Mouse (Mus musculus) MEL (cell line): ENCODE data around the gene A130010J15Rik. TPM values are rescaled to one million over a fixed set of nuclear protein-coding genes. Genes with fewer than 3 reads are reported as not detected.

Experiments
- DNase-seq: peaks from one replicate; pipeline ENCODE4 v3.0.0; 2011; ENCODE audit warnings: low read depth, low spot score
- H3K27ac ChIP-seq: 2 replicates; pipeline ENCODE4 v1.5.1; 2012; ENCODE audit warnings: low read depth, mild to moderate bottlenecking, control low read depth, low read length, moderate library complexity; ENCODE audit not compliant: control insufficient read depth
- H3K27me3 ChIP-seq, 2 experiments: fragments of 150-350 bp in 1 of 2; sonication (generic) in 1 of 2; 2 replicates each; pipeline ENCODE4 v1.6.1; 2012; ENCODE audit warnings: low read length in 2 of 2, mild to moderate bottlenecking in 2 of 2, improper control_type of control experiment in 1 of 2, moderate library complexity in 1 of 2; ENCODE audit not compliant: insufficient read depth in 2 of 2, control insufficient read depth in 1 of 2
- H3K36me3 ChIP-seq, 2 experiments: 2 replicates each; pipeline ENCODE4 v1.6.1; 2012 to 2014; ENCODE audit warnings: low read length in 2 of 2, improper control_type of control experiment in 1 of 2, inconsistent platforms in 1 of 2, mild to moderate bottlenecking in 1 of 2; ENCODE audit not compliant: insufficient read depth in 2 of 2, control insufficient read depth in 1 of 2
- H3K4me1 ChIP-seq, 2 experiments: fragments of 150-350 bp in 1 of 2; sonication (generic) in 1 of 2; 2 replicates each; pipeline ENCODE4 v1.6.1; 2012; ENCODE audit warnings: low read length in 2 of 2, improper control_type of control experiment in 1 of 2, mild to moderate bottlenecking in 1 of 2; ENCODE audit not compliant: insufficient read depth in 2 of 2, control insufficient read depth in 1 of 2
- H3K4me3 ChIP-seq, 2 experiments: fragments of 150-350 bp in 1 of 2; sonication (generic) in 1 of 2; 2 replicates each; pipeline ENCODE4 v1.5.1; 2012; ENCODE audit warnings: low read depth in 2 of 2, low read length in 2 of 2, mild to moderate bottlenecking in 2 of 2, moderate library complexity in 2 of 2, control low read depth in 1 of 2, improper control_type of control experiment in 1 of 2; ENCODE audit not compliant: control insufficient read depth in 1 of 2, insufficient read depth in 1 of 2
- H3K79me2 ChIP-seq: 2 replicates; pipeline ENCODE4 v1.6.1; 2012; ENCODE audit warnings: mild to moderate bottlenecking, low read length, moderate library complexity; ENCODE audit not compliant: control insufficient read depth, poor library complexity, insufficient read depth
- H3K9ac ChIP-seq: 2 replicates; pipeline ENCODE4 v1.6.1; 2012; ENCODE audit warnings: low read depth, mild to moderate bottlenecking, control low read depth, low read length, moderate library complexity; ENCODE audit not compliant: control insufficient read depth, poor library complexity, severe bottlenecking
- H3K9me3 ChIP-seq: fragments of 150-350 bp; sonication (generic); replicated peaks from 2 replicates; pipeline ENCODE4 v1.6.1; 2012; ENCODE audit warnings: mild to moderate bottlenecking, low read length, improper control_type of control experiment, moderate library complexity; ENCODE audit not compliant: insufficient read depth
- BHLHE40 ChIP-seq: IDR thresholded peaks from 2 replicates; pipeline ENCODE4 v1.6.1; 2012; ENCODE audit warnings: low read depth, mild to moderate bottlenecking, inconsistent platforms, low read length, improper control_type of control experiment, borderline replicate concordance
- E2F4 ChIP-seq: IDR thresholded peaks from 2 replicates; pipeline ENCODE4 v1.6.1; 2011; ENCODE audit warnings: low read depth, low read length, improper control_type of control experiment, borderline replicate concordance
- ELF1 ChIP-seq: IDR thresholded peaks from 2 replicates; pipeline ENCODE4 v1.6.1; 2014; ENCODE audit warnings: low read depth, mild to moderate bottlenecking, inconsistent platforms, low read length, improper control_type of control experiment, moderate library complexity
- EP300 ChIP-seq, 2 experiments: IDR thresholded peaks; 2 replicates each; pipeline ENCODE4 v1.6.1; 2011; ENCODE audit warnings: improper control_type of control experiment in 2 of 2, low read length in 2 of 2, low read depth in 1 of 2, mild to moderate bottlenecking in 1 of 2
- ETS1 ChIP-seq: IDR thresholded peaks from 2 replicates; pipeline ENCODE4 v1.6.1; 2012; ENCODE audit warnings: low read depth, mild to moderate bottlenecking, inconsistent platforms, low read length, improper control_type of control experiment, moderate library complexity
- HCFC1 ChIP-seq: IDR thresholded peaks from 2 replicates; pipeline ENCODE4 v1.6.1; 2012; ENCODE audit warnings: low read depth, mild to moderate bottlenecking, inconsistent platforms, low read length, improper control_type of control experiment, moderate library complexity
- JUND ChIP-seq: IDR thresholded peaks from 2 replicates; pipeline ENCODE4 v1.6.1; 2011; ENCODE audit warnings: low read depth, mild to moderate bottlenecking, improper control_type of control experiment, low read length
- MAX ChIP-seq: IDR thresholded peaks from 2 replicates; pipeline ENCODE4 v1.6.1; 2011; ENCODE audit warnings: low read length, improper control_type of control experiment
- MAZ ChIP-seq: IDR thresholded peaks from 2 replicates; pipeline ENCODE4 v1.6.1; 2012; ENCODE audit warnings: low read depth, mild to moderate bottlenecking, inconsistent platforms, low read length, improper control_type of control experiment
- MEF2A ChIP-seq: IDR thresholded peaks from 2 replicates; pipeline ENCODE4 v1.6.1; 2014; ENCODE audit warnings: low read depth, mild to moderate bottlenecking, inconsistent platforms, low read length, improper control_type of control experiment; ENCODE audit not compliant: poor library complexity, insufficient replicate concordance, severe bottlenecking; ENCODE audit errors: extremely low read depth
- MYC ChIP-seq: IDR thresholded peaks from 2 replicates; pipeline ENCODE4 v1.6.1; 2011; ENCODE audit warnings: low read depth, mild to moderate bottlenecking, low read length, improper control_type of control experiment, moderate library complexity
- NRF1 ChIP-seq: IDR thresholded peaks from 2 replicates; pipeline ENCODE4 v1.6.1; 2014; ENCODE audit warnings: low read depth, mild to moderate bottlenecking, inconsistent platforms, low read length, improper control_type of control experiment, moderate library complexity; ENCODE audit not compliant: poor library complexity, insufficient read depth, severe bottlenecking
- POLR2A ChIP-seq, 2 experiments: IDR thresholded peaks; 2 replicates each; pipeline ENCODE4 v1.6.1; 2011 to 2012; ENCODE audit warnings: low read length in 2 of 2, mild to moderate bottlenecking in 2 of 2, control low read depth in 1 of 2, improper control_type of control experiment in 1 of 2, low read depth in 1 of 2, moderate library complexity in 1 of 2; ENCODE audit not compliant: control insufficient read depth in 1 of 2, insufficient read depth in 1 of 2, poor library complexity in 1 of 2
- RAD21 ChIP-seq: IDR thresholded peaks from 2 replicates; pipeline ENCODE4 v1.6.1; 2011; ENCODE audit warnings: mild to moderate bottlenecking, low read depth, low read length, improper control_type of control experiment
- RCOR1 ChIP-seq: IDR thresholded peaks from 2 replicates; pipeline ENCODE4 v1.6.1; 2012; ENCODE audit warnings: low read depth, mild to moderate bottlenecking, inconsistent platforms, low read length, improper control_type of control experiment
- SIN3A ChIP-seq: IDR thresholded peaks from 2 replicates; pipeline ENCODE4 v1.6.1; 2012; ENCODE audit warnings: low read length, improper control_type of control experiment, inconsistent platforms
- TBP ChIP-seq: IDR thresholded peaks from 2 replicates; pipeline ENCODE4 v1.8.0; 2011; ENCODE audit warnings: low read depth, low read length, improper control_type of control experiment
- TCF12 ChIP-seq: IDR thresholded peaks from 2 replicates; pipeline ENCODE4 v1.6.1; 2014; ENCODE audit warnings: low read depth, mild to moderate bottlenecking, inconsistent platforms, low read length, improper control_type of control experiment, moderate library complexity
- UBTF ChIP-seq: IDR thresholded peaks from 2 replicates; pipeline ENCODE4 v1.6.1; 2012; ENCODE audit warnings: low read depth, mild to moderate bottlenecking, inconsistent platforms, low read length, improper control_type of control experiment, moderate library complexity, borderline replicate concordance; ENCODE audit not compliant: insufficient read depth
- ZC3H11A ChIP-seq: IDR thresholded peaks from 2 replicates; pipeline ENCODE4 v1.6.1; 2012; ENCODE audit warnings: low read depth, mild to moderate bottlenecking, inconsistent platforms, low read length, improper control_type of control experiment
- ZKSCAN1 ChIP-seq: IDR thresholded peaks from 2 replicates; pipeline ENCODE4 v1.6.1; 2012; ENCODE audit warnings: low read depth, mild to moderate bottlenecking, inconsistent platforms, low read length, improper control_type of control experiment, moderate library complexity
- ZNF384 ChIP-seq: IDR thresholded peaks from 2 replicates; pipeline ENCODE4 v1.6.1; 2012; ENCODE audit warnings: low read depth, mild to moderate bottlenecking, inconsistent platforms, low read length, improper control_type of control experiment
- polyA plus RNA-seq, 2 experiments: library from polyadenylated mRNA; stranded (reverse) in 1 of 2; unstranded in 1 of 2; fragments of >175 nt in 1 of 2; fragments of >200 nt in 1 of 2; gene quantifications; 2 replicates each; pipeline versions ENCODE4 v1.2.1 to v1.2.4; 2012; ENCODE audit warnings: low replicate concordance in 2 of 2, low read depth in 1 of 2; ENCODE audit not compliant: insufficient read length in 2 of 2, insufficient read depth in 1 of 2, missing spikeins in 1 of 2
- total RNA-seq: library from RNA; depleted of rRNA; stranded (reverse); fragments of 300-350 nt; gene quantifications from 2 replicates; pipeline ENCODE4 v1.2.3, GENCODE M21; 2012

A130010J15Rik gene
- total and polyA plus RNA-seq, 3 experiments = 5.8 to 13.2 TPM; not detected in 1

DNA sequence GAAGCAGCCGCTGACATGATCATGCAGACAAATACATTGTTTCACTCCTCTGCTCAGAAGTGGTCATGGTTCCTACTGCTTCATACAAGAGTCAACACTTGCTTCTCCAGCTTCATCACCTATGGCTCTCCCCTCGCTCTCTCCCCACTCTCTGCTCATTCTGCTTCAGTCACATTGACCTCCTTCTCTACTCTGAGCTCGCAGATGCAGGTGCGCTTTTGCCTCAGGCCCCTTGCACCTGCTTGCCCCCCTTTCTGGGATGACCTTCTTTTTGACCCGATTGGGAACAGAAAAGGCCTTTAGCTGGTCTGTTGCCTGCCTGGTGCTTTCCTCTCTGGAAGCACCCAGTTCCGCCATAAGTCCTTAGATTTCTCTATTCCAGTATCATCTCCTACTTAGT is 23.3 kb upstream of the A130010J15Rik start:
- Histone ChIP-seq H3K36me3 (no peaks in the 10 kb centered on the region), H3K4me3 (no peak overlapping the region), H3K27me3 (peaks cover 8 to 11% of the 10 kb centered on the region in 2 experiments), H3K9ac (no peak overlapping the region), H3K79me2 (no peaks in the 10 kb centered on the region), H3K4me1 (no peaks in the 10 kb centered on the region), H3K27ac (no peak overlapping the region), H3K9me3 (no peaks in the 10 kb centered on the region)
- no peak for TF ChIP-seq MAX
- TF ChIP-seq ETS1 = no peak
- TF ChIP-seq EP300 (IDR thresholded peaks at IDR 0.05; ENCODE audit: low read depth in 1 of 2, low read length in 2 of 2) = no peak
- no peak for TF ChIP-seq BHLHE40
- no peak for TF ChIP-seq E2F4
- no peak for TF ChIP-seq HCFC1
- TF ChIP-seq JUND = no peak
- no peak for TF ChIP-seq MYC
- no peak for TF ChIP-seq ZC3H11A
- TF ChIP-seq SIN3A = no peak
- no peak for TF ChIP-seq TBP
- DNase-seq = no peak

- Histone ChIP-seq H3K9me3 (no peaks in the 10 kb centered on the region), H3K27ac (no peak overlapping the region), H3K9ac (no peak overlapping the region), H3K4me3 (no peak overlapping the region), H3K4me1 (no peaks in the 10 kb centered on the region)
- no peak for DNase-seq
- TF ChIP-seq ZKSCAN1 (no peak), POLR2A (IDR thresholded peaks at IDR 0.05; ENCODE audit: control insufficient read depth in 1 of 2, insufficient read depth in 1 of 2, low read depth in 1 of 2, low read length in 2 of 2, poor library complexity in 1 of 2) (no peak), RAD21 (no peak), TCF12 (no peak), NRF1 (no peak), ELF1 (no peak), UBTF (no peak), MEF2A (no peak), HCFC1 (no peak), ZNF384 (no peak), MAZ (no peak), SIN3A (no peak), RCOR1 (no peak)
- TF ChIP-seq, all 39 proteins: peak for 0
- H3K36me3 ChIP-seq = no peaks in the 10 kb centered on the region
- H3K27me3 ChIP-seq = peaks cover 8 to 11% of the 10 kb centered on the region in 2 experiments
- H3K79me2 ChIP-seq = no peaks in the 10 kb centered on the region
Observed at GRCm38 (mm10) chr1:193145101-193145500, 22.7 kb upstream of the A130010J15Rik start.
